Mouse (Mus musculus): ENCODE data around the gene 2610028H24Rik.

Gene 2610028H24Rik

DNA sequence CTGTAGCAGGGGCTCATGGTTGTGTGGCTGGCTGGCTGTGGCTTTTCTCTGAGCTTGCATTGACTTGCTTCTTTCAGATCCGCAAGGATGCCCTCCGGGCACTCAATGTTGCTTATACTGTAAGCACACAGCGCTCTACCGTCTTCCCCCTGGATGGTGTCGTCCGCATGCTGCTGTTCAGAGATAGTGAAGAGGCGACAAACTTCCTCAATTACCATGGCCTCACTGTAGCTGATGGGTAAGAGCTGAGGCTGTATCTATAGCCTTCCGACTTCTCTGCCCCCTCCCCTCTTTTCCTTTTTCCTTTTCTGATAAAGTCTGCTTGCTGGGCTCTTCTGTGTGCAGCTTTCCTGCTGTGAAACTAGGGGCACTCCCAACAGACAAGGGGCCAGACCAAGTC, 39.4 kb downstream of the 2610028H24Rik start:
- no peak for DNase-seq (ENCODE audit: low read depth in 1 of 2, low spot score in 2 of 2)

DNA sequence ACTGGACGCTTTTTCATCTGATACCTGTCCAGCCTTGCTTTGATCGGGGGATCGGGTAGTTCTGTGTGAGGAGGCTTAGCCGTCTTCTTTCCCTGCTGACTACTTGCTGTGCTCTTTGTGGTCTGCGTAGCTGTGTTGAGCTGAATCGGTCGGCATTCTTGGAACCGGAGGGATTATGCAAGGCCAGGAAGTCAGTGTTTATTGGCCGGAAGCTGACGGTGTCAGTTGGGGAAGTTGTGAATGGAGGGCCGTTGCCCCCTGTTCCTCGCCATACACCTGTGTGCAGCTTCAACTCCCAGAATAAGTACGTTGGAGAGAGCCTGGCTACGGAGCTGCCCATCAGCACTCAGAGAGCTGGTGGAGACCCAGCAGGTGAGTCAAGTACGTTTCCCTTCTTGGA, 40.3 kb downstream of the 2610028H24Rik start:
- no peak for DNase-seq (ENCODE audit: low read depth in 1 of 2, low spot score in 2 of 2)

DNA sequence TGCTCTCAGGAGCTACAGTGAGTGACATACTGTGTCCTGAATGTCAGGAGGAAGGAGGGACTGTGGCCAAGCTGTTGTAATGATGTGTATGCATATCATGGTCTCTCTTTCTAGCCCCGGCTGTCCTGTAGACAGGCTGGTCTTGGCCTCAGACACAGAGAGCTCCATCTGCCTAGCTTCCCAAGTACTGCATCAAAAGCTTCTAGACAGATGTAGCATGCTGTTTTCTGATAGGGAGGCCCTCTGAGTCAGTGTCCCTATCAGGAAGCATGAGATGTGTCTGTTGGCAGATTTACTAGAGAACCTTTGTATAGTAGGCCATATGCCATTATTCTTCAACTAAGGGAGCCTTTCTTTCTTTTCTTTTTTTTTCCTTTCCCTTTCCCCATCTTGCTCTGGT, 44.6 kb downstream of the 2610028H24Rik start:
- DNase-seq (ENCODE audit: low read depth in 1 of 2, low spot score in 2 of 2): no peak

DNA sequence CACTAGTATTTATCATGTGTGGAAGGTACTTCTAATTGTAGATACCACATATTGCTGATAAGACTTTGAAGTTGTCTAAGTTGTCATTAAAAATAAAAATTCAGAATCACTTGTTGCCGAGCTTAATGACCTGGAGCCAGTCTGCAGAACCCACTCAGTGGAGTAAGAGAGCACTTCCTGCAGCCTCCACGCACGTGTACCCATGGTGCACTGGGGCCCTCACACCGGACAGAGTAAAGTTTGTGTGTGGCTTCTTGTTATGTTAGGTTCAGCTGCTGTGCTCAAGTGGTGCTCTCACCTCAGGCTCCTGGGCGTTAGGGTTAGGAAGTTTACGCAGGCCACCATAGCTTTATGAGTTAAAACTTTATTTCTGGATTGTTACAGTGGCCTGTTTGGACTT, 46.6 kb downstream of the 2610028H24Rik start:
- no peak for DNase-seq (ENCODE audit: low read depth in 1 of 2, low spot score in 2 of 2)

DNA sequence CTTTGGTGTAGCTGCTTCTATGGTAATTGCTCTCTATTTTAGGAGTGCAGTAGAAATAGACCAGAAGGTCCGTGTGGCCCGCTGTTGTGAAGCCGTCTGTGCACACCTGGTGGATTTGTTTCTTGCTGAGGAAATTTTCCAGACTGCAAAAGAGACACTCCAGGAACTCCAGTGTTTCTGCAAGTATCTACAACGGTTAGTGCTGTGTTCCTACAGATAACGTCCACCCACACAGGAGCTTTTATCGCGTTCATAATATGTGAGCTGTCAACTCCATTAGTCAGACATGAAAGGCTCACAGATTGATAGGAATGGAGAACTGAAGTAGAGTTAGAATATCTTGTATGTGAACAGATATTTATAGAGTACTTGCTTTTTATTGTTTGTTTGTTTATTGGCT, 47.5 kb downstream of the 2610028H24Rik start:
- no peak for DNase-seq (ENCODE audit: low read depth in 1 of 2, low spot score in 2 of 2)

DNA sequence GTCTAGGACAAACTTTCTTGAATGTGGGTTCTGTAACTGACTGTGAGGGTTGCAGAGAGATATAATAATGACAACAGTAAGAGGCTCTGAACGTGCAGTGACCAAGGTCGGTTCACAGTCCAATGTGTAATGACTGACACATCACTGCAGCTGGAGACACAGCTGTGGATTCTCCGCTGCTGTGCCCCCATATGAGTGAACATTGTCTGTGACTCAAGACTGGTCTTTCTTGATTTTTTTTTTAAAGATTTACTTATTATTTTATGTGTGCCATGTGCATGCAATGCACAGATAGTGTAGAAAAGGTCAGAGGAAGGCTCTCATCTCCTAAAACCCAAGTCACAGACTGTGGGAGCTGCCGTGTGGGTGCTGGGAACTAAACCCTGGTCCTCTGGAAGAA, 48.6 kb downstream of the 2610028H24Rik start:
- no peak for DNase-seq (ENCODE audit: low read depth in 1 of 2, low spot score in 2 of 2)

DNA sequence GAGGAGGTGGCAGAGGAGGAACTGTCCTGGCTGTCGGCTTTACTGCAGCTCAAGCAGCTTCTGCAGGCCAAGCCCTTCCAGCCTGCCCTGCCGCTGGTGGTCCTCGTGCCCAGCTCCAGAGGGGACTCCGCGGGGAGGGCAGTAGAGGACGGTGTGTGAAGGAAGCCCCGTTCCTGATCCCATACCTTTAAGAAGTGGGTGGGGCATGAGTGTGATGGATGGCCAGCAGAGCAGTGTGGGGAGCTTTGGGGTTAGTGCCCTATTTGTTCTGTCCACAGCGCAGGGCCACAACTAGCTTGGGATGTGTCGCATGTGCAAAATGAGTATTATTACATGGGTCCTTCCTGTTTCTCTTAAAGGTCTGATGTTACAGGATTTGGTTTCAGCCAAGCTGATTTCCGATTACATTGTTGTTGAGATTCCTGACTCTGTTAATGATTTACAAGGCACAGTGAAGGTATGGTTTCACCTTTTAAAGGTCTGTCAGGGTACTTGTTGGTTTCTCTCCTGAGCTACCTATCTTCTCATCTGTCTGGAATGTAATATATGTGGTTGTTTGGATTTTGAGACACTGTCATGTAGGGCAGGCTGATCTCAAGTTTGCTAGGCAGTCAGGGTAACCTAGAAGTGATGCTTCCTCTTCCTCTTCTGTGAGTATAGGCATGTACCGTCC, 55.5 kb downstream of the 2610028H24Rik start:
- DNase-seq (ENCODE audit: low read depth in 1 of 2, low spot score in 2 of 2): no peak

DNA sequence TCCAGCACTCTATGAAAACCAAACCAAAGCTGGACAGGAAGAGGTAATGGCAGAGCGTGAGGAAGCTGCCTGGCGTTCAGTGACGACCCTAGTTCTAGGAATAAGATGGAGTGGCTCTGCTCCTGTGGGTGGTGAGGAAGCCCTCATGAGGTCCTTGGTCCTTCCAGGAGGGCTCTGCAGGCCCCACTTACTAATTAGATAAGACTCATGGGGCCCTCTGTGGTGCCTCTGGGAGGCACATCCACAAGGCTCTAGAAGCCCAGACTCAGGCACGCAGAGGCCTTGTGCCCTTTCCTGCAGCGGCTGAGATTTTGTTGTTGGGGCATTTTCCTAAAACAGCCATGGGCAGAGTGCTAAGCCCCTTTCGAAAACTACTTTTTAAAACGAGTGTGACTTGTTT, 57.0 kb downstream of the 2610028H24Rik start:
- no peak for DNase-seq (ENCODE audit: low read depth in 1 of 2, low spot score in 2 of 2)
